Mouse (Mus musculus) lung, embryonic 16.5 days (tissue): ENCODE data around the gene Rpl36a. TPM values are rescaled to one million over a fixed set of nuclear protein-coding genes. Genes with fewer than 3 reads are reported as not detected.
"Not testable (repeated sequence)": the region's sequence is repeated elsewhere in the genome, so short reads cannot be mapped to it uniquely, and the experiment has no call there.

Experiments used
- ATAC-seq: fragments of 200-750 bp; cut with Nextera tagmentation; 2 replicates; pipeline ENCODE4 v1.8.0; 2017; ENCODE audit warnings: low read depth, mild to moderate bottlenecking, moderate library complexity
- H3K27ac ChIP-seq: fragments of 300-500 bp; sonication (generic); 2 replicates; pipeline ENCODE4 v1.5.1; 2014; ENCODE audit warnings: mild to moderate bottlenecking, control low read depth, low read length
- H3K27me3 ChIP-seq: fragments of 300-500 bp; sonication (generic); 2 replicates; pipeline ENCODE4 v1.6.1; 2014; ENCODE audit warnings: low read depth, low read length, mixed read lengths; ENCODE audit not compliant: control insufficient read depth, insufficient read depth
- H3K36me3 ChIP-seq: fragments of 300-500 bp; sonication (generic); 2 replicates; pipeline ENCODE4 v1.6.1; 2014; ENCODE audit warnings: low read length; ENCODE audit not compliant: control insufficient read depth, insufficient read depth
- H3K4me1 ChIP-seq: fragments of 300-500 bp; sonication (generic); replicated peaks from 2 replicates; pipeline ENCODE4 v1.6.1; 2014; ENCODE audit warnings: low read length, mixed read lengths; ENCODE audit not compliant: control insufficient read depth, insufficient read depth
- H3K4me2 ChIP-seq: fragments of 300-500 bp; sonication (generic); 2 replicates; pipeline ENCODE4 v1.6.1; 2014; ENCODE audit warnings: low read depth, low read length, control low read depth
- H3K4me3 ChIP-seq: fragments of 300-500 bp; sonication (generic); 2 replicates; pipeline ENCODE4 v1.5.1; 2014; ENCODE audit warnings: mild to moderate bottlenecking, low read length, control low read depth
- H3K9ac ChIP-seq: fragments of 300-500 bp; sonication (generic); 2 replicates; pipeline ENCODE4 v1.6.1; 2014; ENCODE audit warnings: low read length, control low read depth
- H3K9me3 ChIP-seq: fragments of 300-500 bp; sonication (generic); 2 replicates; pipeline ENCODE4 v1.6.1; 2016; ENCODE audit warnings: low read length; ENCODE audit not compliant: control insufficient read depth
- WGBS: fragments of 180-500 bp; shearing (Covaris S2); extraction: QIAGEN DNeasy Blood & Tissue Kit; methylation state at CpG from one replicate; pipeline ENCODE4 v1.1.7; 2014; 5-methylcytosine and 5-hydroxymethylcytosine counted together
- polyA plus RNA-seq: library from polyadenylated mRNA; unstranded; fragments of >200 nt; fragmentation: Nextera tagmentation; extraction: Ambion mirVana; gene quantifications from 2 replicates; pipeline ENCODE4 v1.2.1, GENCODE M21; 2015

The Rpl36a gene
- 359 and 439 TPM in 2 replicates for polyA plus RNA-seq

GRCm38 (mm10) chrX:134585103-134586002, at the start of gene Rpl36a:
TSS of gene Rpl36a (plus strand) at chrX:134585654.
- H3K27me3 ChIP-seq, result no peaks in the 10 kb centered on the region
- ATAC-seq, result peak; percentile 97
- 0 out of 2 replicates have a peak, but pooled peaks cover 3% of the 10 kb centered on the region for H3K36me3 ChIP-seq
- H3K4me2 ChIP-seq, result peak within 1 kb of the TSS; percentile 59
- 14% methylated on average over 45 of the region's 45 CpGs for WGBS
- H3K9me3 ChIP-seq, result no peaks in the 10 kb centered on the region
- peak within 1 kb of the TSS; percentile 77 for H3K9ac ChIP-seq
- no peaks in the 10 kb centered on the region for H3K4me1 ChIP-seq
- peak within 1 kb of the TSS; percentile 77 for H3K27ac ChIP-seq
- peak within 1 kb of the TSS; percentile 61 for H3K4me3 ChIP-seq

- not testable (repeated sequence) for H3K4me3 ChIP-seq
- WGBS, result 90% methylated on average over 10 of the region's 10 CpGs
Observed at GRCm38 (mm10) chrX:134539795-134540194, 45.7 kb upstream of the Rpl36a start.

GRCm38 (mm10) chrX:134540414-134541135, 44.9 kb upstream of the Rpl36a start:
- peaks cover 3% of the 10 kb centered on the region; the same call in 1 of the 2 replicates for H3K4me1 ChIP-seq
- WGBS, result 26% methylated on average over 12 of the region's 12 CpGs
- H3K36me3 ChIP-seq, result 0 out of 2 replicates have a peak, but pooled peaks cover 3% of the 10 kb centered on the region
- peak overlapping the region; percentile 62 for H3K4me2 ChIP-seq
- no peaks in the 10 kb centered on the region for H3K9me3 ChIP-seq
- peak overlapping the region; percentile 62 for H3K4me3 ChIP-seq
- H3K27ac ChIP-seq, result no peak overlapping the region; the same call in 1 of the 2 replicates
- H3K27me3 ChIP-seq, result no peaks in the 10 kb centered on the region
- peak; percentile 39; the same call in 1 of the 2 replicates for ATAC-seq
- peak overlapping the region; percentile 70 for H3K9ac ChIP-seq

More at GRCm38 (mm10) chrX:134539795-134540194, 45.7 kb upstream of the Rpl36a start:
- not testable (repeated sequence) for H3K36me3 ChIP-seq, H3K27ac ChIP-seq, H3K9me3 ChIP-seq, H3K4me1 ChIP-seq, H3K4me2 ChIP-seq, H3K27me3 ChIP-seq, ATAC-seq, H3K9ac ChIP-seq

- Histone ChIP-seq H3K9ac (peak within 1 kb of the TSS; percentile 72), H3K4me1 (peaks cover 3% of the 10 kb centered on the region; the same call in 1 of the 2 replicates), H3K27ac (peak within 1 kb of the TSS; percentile 91), H3K27me3 (no peaks in the 10 kb centered on the region), H3K36me3 (no peaks in the 10 kb centered on the region), H3K4me3 (peak within 1 kb of the TSS; percentile 62), H3K4me2 (peak within 1 kb of the TSS; percentile 62), H3K9me3 (no peaks in the 10 kb centered on the region)
- peak; percentile 95 for ATAC-seq
- WGBS, result 12% methylated on average over 38 of the region's 61 CpGs
Observed at GRCm38 (mm10) chrX:134541145-134541954, 44.1 kb upstream of the Rpl36a start, which contains the start of gene Timm8a1. TSS of gene Timm8a1 (minus strand) at chrX:134541865.

- Histone ChIP-seq H3K4me1 (peaks cover 3% of the 10 kb centered on the region; the same call in 1 of the 2 replicates), H3K9ac (peak overlapping the region; percentile 72), H3K4me3 (peak overlapping the region; percentile 62), H3K36me3 (no peaks in the 10 kb centered on the region), H3K9me3 (no peaks in the 10 kb centered on the region), H3K27me3 (no peaks in the 10 kb centered on the region), H3K4me2 (peak overlapping the region; percentile 51), H3K27ac (peak overlapping the region; percentile 91)
- 16% methylated on average over 6 of the region's 6 CpGs for WGBS
- ATAC-seq, result peak; percentile 13; the same call in 1 of the 2 replicates
Observed at GRCm38 (mm10) chrX:134541955-134542308, 43.5 kb upstream of the Rpl36a start.

GRCm38 (mm10) chrX:134547330-134547729, 38.1 kb upstream of the Rpl36a start:
- Histone ChIP-seq H3K27ac (no peak overlapping the region), H3K9ac (no peak overlapping the region), H3K9me3 (no peaks in the 10 kb centered on the region), H3K4me1 (peaks cover 2% of the 10 kb centered on the region; the same call in 1 of the 2 replicates), H3K4me3 (no peak overlapping the region), H3K4me2 (no peak overlapping the region), H3K27me3 (no peaks in the 10 kb centered on the region), H3K36me3 (no peaks in the 10 kb centered on the region)
- no peak for ATAC-seq
- 72% methylated on average over 4 of the region's 4 CpGs for WGBS

- Histone ChIP-seq H3K9ac (no peak overlapping the region), H3K4me3 (no peak overlapping the region), H3K4me1 (no peaks in the 10 kb centered on the region), H3K9me3 (no peaks in the 10 kb centered on the region), H3K27ac (no peak overlapping the region), H3K36me3 (no peaks in the 10 kb centered on the region), H3K4me2 (no peak overlapping the region), H3K27me3 (no peaks in the 10 kb centered on the region)
- WGBS, result 13% methylated on average over 5 of the region's 5 CpGs
- no peak for ATAC-seq
Observed at GRCm38 (mm10) chrX:134550903-134551302, 34.6 kb upstream of the Rpl36a start.

GRCm38 (mm10) chrX:134553326-134553725, 32.1 kb upstream of the Rpl36a start:
- 80% methylated on average over 4 of the region's 4 CpGs for WGBS
- no peaks in the 10 kb centered on the region for H3K36me3 ChIP-seq
- H3K27ac ChIP-seq, result no peak overlapping the region
- no peaks in the 10 kb centered on the region for H3K4me1 ChIP-seq
- no peak overlapping the region for H3K4me2 ChIP-seq
- H3K9me3 ChIP-seq, result no peaks in the 10 kb centered on the region
- no peak for ATAC-seq
- H3K27me3 ChIP-seq, result no peaks in the 10 kb centered on the region
- no peak overlapping the region for H3K9ac ChIP-seq
- no peak overlapping the region for H3K4me3 ChIP-seq
